In the genomic region with DNA sequence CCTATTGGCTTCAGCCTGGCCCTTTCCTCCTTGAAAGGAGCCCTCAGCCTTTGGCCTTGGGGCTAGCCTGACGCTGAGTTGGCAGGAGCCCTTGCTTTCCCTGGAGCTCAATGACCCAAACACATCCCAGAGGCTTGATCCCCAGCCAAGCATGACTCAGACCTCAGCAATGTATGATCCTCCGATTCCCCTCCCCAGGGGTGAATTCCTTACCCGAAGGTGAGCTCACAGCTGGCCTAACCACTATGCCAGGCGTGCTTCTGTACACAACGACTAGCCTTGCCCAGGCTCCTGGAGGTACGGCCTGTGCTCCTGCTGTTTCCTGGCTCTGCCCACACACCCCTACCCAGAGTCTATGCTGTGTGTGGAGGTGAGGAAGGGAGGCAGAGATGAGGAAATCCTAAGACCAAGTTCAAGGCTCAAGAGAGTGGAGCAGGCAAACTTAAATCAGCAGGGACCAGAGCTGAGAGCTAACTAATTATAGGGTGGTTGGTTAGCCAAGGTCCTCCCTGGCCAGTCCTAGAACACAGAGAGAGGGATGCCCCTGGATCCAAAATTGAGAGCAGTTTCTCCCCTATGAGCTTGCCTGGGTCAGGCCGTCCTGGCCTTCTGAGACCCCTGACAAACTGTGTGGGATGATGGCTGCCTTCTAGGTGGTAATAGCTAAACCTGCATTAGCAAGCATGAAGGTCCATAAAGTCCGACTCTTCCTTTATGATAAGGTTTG, we compare ENCODE assay signal across 8 mouse cellular contexts.
A peak's percentile ranks its signal among the peaks of the same experiment; 100 is the strongest.
DNase-seq lines count a peak whose midpoint lies in the region; ATAC-seq lines count a peak whose summit lies in the region.

No protein-coding gene starts in this region.

- no peak overlapping the region for H3K4me2 ChIP-seq in heart, embryonic 12.5 days
- H3K4me2 ChIP-seq in stomach, embryonic 16.5 days (ENCODE audit: low read depth, low read length) = no peak overlapping the region
- no peak overlapping the region for H3K4me2 ChIP-seq in forebrain, embryonic 13.5 days

- WGBS in heart, embryonic 12.5 days = 36% methylated on average over 8 of the region's 8 CpGs
- WGBS in stomach, embryonic 16.5 days = 43% methylated on average over 8 of the region's 8 CpGs
- WGBS in forebrain, embryonic 13.5 days = 65% methylated on average over 8 of the region's 8 CpGs

- 0 out of 2 replicates have a peak overlapping the region, but pooled peaks have one; percentile 47 for H3K27ac ChIP-seq in heart, embryonic 12.5 days (ENCODE audit: poor library complexity, severe bottlenecking)
- 0 out of 2 replicates have a peak overlapping the region, but pooled peaks have one; percentile 11 for H3K27ac ChIP-seq in stomach, embryonic 16.5 days (ENCODE audit: low read length)
- H3K27ac ChIP-seq in forebrain, embryonic 13.5 days = no peak overlapping the region

- H3K4me1 ChIP-seq in heart, embryonic 12.5 days (replicated peaks) = peaks cover 38% of the 10 kb centered on the region
- peaks cover 8% of the 10 kb centered on the region; the same call in 1 of the 2 replicates for H3K4me1 ChIP-seq in stomach, embryonic 16.5 days (ENCODE audit: control insufficient read depth, insufficient read depth, low read length)
- H3K4me1 ChIP-seq in forebrain, embryonic 13.5 days = peaks cover 5% of the 10 kb centered on the region; the same call in 1 of the 2 replicates

- no peak overlapping the region for H3K9ac ChIP-seq in heart, embryonic 12.5 days
- H3K9ac ChIP-seq in stomach, embryonic 16.5 days (ENCODE audit: low read length) = no peak overlapping the region
- H3K9ac ChIP-seq in forebrain, embryonic 13.5 days = no peak overlapping the region

- H3K36me3 ChIP-seq in heart, embryonic 12.5 days = no peaks in the 10 kb centered on the region
- no peaks in the 10 kb centered on the region for H3K36me3 ChIP-seq in stomach, embryonic 16.5 days (ENCODE audit: control insufficient read depth, insufficient read depth, low read length)
- H3K36me3 ChIP-seq in forebrain, embryonic 13.5 days (ENCODE audit: poor library complexity, severe bottlenecking) = no peaks in the 10 kb centered on the region

- peak; percentile 68 for ATAC-seq in heart, embryonic 12.5 days (ENCODE audit: insufficient number of reproducible peaks, low FRiP score)
- peak; percentile 85 for ATAC-seq in stomach, embryonic 16.5 days (ENCODE audit: insufficient read depth, low FRiP score)
- no peak for ATAC-seq in forebrain, embryonic 13.5 days

- H3K4me3 ChIP-seq in heart, embryonic 12.5 days = no peak overlapping the region
- no peak overlapping the region for H3K4me3 ChIP-seq in stomach, embryonic 16.5 days (replicated peaks; ENCODE audit: low read length)
- H3K4me3 ChIP-seq in forebrain, embryonic 13.5 days = no peak overlapping the region

- no peaks in the 10 kb centered on the region for H3K9me3 ChIP-seq in heart, embryonic 12.5 days (replicated peaks)
- no peaks in the 10 kb centered on the region for H3K9me3 ChIP-seq in stomach, embryonic 16.5 days (replicated peaks; ENCODE audit: control insufficient read depth, low read length)
- H3K9me3 ChIP-seq in forebrain, embryonic 13.5 days (replicated peaks) = no peaks in the 10 kb centered on the region

- DNase-seq in 416B (ENCODE audit: low read depth) = peak; percentile 25
- peak; percentile 96 for DNase-seq in adrenal gland, adult 8-10 months
- peak; percentile 96 to 97 for DNase-seq in kidney, postnatal 25 days
- no peak for DNase-seq in cerebellum, adult 18-20 months
- DNase-seq in thymus, postnatal 36 days = no peak

- no peaks in the 10 kb centered on the region for H3K27me3 ChIP-seq in heart, embryonic 12.5 days (replicated peaks)
- no peaks in the 10 kb centered on the region for H3K27me3 ChIP-seq in stomach, embryonic 16.5 days (ENCODE audit: control insufficient read depth, insufficient read depth, low read length)
- no peaks in the 10 kb centered on the region for H3K27me3 ChIP-seq in forebrain, embryonic 13.5 days

Comparison
In these comparisons a context has a peak if more than half of its experiments do, and no peak if none do; other contexts are left out.
1. DNase-seq: peak in 416B (single experiment), adrenal gland, adult 8-10 months (single experiment) and kidney, postnatal 25 days (2 of 2); none in cerebellum, adult 18-20 months (0 of 2) and thymus, postnatal 36 days (0 of 2).